Mouse (Mus musculus) hematopoietic multipotent progenitor cell, adult 10-12 weeks (in vitro differentiated cells): ENCODE measurements around the gene Olfr1254. TPM values are rescaled to one million over a fixed set of nuclear protein-coding genes. Genes with fewer than 3 reads are reported as not detected.

Experiments
- polyA plus RNA-seq: library from polyadenylated mRNA; stranded (reverse); fragments of >175 nt; gene quantifications from 2 replicates; pipeline ENCODE4 v1.2.3, GENCODE M21; 2012; ENCODE audit warnings: low replicate concordance

Olfr1254 gene
- polyA plus RNA-seq: not detected in 2 replicates

DNA sequence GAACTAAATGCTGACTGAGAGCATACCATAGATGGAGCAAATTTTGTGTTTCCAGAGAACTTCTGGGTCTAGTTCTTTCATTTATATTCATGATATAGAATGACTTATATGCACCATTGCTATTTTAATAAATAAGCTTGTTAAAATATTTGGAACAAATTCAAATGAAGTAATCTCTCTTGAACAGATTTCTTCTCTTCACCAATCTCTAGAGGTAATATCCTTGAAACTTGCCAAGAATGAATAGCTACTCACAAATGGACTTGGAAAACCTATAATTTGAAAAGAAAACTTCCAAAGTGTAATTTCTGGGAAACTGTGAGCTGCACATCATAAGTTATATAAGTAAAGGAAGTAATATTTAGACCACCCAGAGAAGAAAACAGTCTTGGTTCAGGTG lies at the start of gene Olfr1254:
Olfr1254 (minus strand) TSS at position 101 of the 400 bp plus-strand sequence.

DNA sequence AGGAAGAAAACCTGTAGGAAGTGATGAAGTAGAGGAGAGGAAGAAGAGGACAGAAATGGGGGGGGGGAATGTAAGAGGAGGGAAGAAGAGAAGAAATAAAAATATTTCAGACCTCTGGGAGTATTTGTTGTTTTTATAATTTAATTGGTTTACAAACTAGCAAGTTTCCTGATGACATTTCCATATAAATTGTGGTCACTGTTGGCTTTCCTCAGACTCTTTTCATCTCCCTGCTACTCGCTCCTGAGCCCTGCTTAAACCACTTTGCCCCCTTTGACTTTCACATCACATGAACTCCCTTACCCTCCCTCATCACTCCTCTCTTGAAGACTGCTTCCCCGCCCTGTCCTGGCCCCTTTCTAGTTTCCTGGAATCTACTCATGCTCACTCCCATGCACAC lies 48.0 kb upstream of the Olfr1254 start, which contains the start of gene Olfr1256:
Olfr1256 (minus strand) TSS at position 101 of the 400 bp plus-strand sequence.

GRCm38 (mm10) chr2:89811751-89812150 lies 18.3 kb upstream of the Olfr1254 start, which contains the start of gene Olfr1255:
Gene Olfr1255 (plus strand): TSS chr2:89812051.

DNA sequence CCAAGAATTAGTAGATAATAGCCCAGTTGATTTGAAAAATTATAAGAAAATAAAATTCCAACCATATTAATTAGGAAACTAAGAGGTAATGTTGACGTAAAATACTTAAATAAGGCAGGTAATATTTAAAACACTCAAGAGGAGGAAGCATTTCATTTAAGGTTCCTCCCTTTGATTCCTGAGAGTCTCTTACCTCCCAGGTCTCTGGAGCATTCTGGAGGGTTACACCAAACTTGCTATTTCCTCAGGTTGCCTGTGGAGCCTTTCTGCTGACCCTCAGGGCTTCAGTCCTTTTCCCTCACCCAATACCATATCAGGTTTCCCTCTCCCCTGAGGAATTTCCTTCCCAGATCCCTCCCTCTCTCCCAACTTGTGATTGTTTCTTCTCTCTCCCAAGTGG lies 36.4 kb downstream of the Olfr1254 start, which contains the start of gene Olfr1253:
Olfr1253 (minus strand) TSS at position 101 of the 400 bp plus-strand sequence.

Other genes starting within 250 kb of the Olfr1254 start
- not detected in 2 replicates for gene Olfr1245, start 215.2 kb downstream of the Olfr1254 start, polyA plus RNA-seq
- gene Olfr1246, start 200.5 kb downstream of the Olfr1254 start, polyA plus RNA-seq: not detected in 2 replicates
- not detected in 2 replicates for gene Olfr1247, start 179.5 kb downstream of the Olfr1254 start, polyA plus RNA-seq
- gene Olfr1248, start 175.4 kb downstream of the Olfr1254 start, polyA plus RNA-seq: not detected in 2 replicates
- gene Olfr1249, start 158.6 kb downstream of the Olfr1254 start, polyA plus RNA-seq: 0.05 TPM in 1 of 2 replicates, not detected in the other
- not detected in 2 replicates for gene Olfr1250, start 132.2 kb downstream of the Olfr1254 start, polyA plus RNA-seq
- gene Olfr1251, start 121.7 kb downstream of the Olfr1254 start, polyA plus RNA-seq: not detected in 2 replicates
- not detected in 2 replicates for gene Olfr1252, start 68.6 kb downstream of the Olfr1254 start, polyA plus RNA-seq
- gene Olfr1253, start 36.5 kb downstream of the Olfr1254 start, polyA plus RNA-seq: not detected in 2 replicates
- gene Olfr1255, start 18.4 kb upstream of the Olfr1254 start, polyA plus RNA-seq: not detected in 2 replicates
- gene Olfr1256, start 47.9 kb upstream of the Olfr1254 start, polyA plus RNA-seq: not detected in 2 replicates
- 0.05 TPM in 1 of 2 replicates, not detected in the other for gene Olfr48, start 54.6 kb upstream of the Olfr1254 start, polyA plus RNA-seq
- gene Olfr1257, start 84.8 kb upstream of the Olfr1254 start, polyA plus RNA-seq: 0.04 TPM in 1 of 2 replicates, not detected in the other
- not detected in 2 replicates for gene Olfr1258, start 133.7 kb upstream of the Olfr1254 start, polyA plus RNA-seq
- not detected in 2 replicates for gene Olfr1259, start 155.0 kb upstream of the Olfr1254 start, polyA plus RNA-seq
- gene Olfr1260, start 180.7 kb upstream of the Olfr1254 start, polyA plus RNA-seq: not detected in 2 replicates
- not detected in 2 replicates for gene Olfr1261, start 197.6 kb upstream of the Olfr1254 start, polyA plus RNA-seq
- not detected in 2 replicates for gene Olfr1262, start 206.5 kb upstream of the Olfr1254 start, polyA plus RNA-seq
- not detected in 2 replicates for gene Olfr1263, start 218.5 kb upstream of the Olfr1254 start, polyA plus RNA-seq
- not detected in 2 replicates for gene Olfr1264, start 232.0 kb upstream of the Olfr1254 start, polyA plus RNA-seq
- gene Olfr1265, start 241.7 kb upstream of the Olfr1254 start, polyA plus RNA-seq: not detected in 2 replicates